Mouse (Mus musculus) kidney, postnatal 0 days (tissue): Measurements from ENCODE around the gene Ercc4. TPM values are rescaled to one million over a fixed set of nuclear protein-coding genes. Genes with fewer than 3 reads are reported as not detected.
A peak's percentile ranks its signal among the peaks of the same experiment; 100 is the strongest.
"Not testable (repeated sequence)": the region's sequence is repeated elsewhere in the genome, so short reads cannot be mapped to it uniquely, and the experiment has no call there.

Experiments
- ATAC-seq: fragments of 200-750 bp; cut with Nextera tagmentation; replicated peaks from 2 replicates; pipeline ENCODE4 v1.8.0; 2017; ENCODE audit warnings: low read depth, moderate number of reproducible peaks, moderate TSS enrichment, moderate library complexity; ENCODE audit not compliant: low FRiP score
- DNase-seq: peaks from one replicate; pipeline ENCODE4 v3.0.0-alpha.2; 2016; ENCODE audit warnings: low spot score
- H3K27ac ChIP-seq: fragments of 300-500 bp; sonication (generic); 2 replicates; pipeline ENCODE4 v1.5.1; 2014; ENCODE audit warnings: mild to moderate bottlenecking
- H3K27me3 ChIP-seq: fragments of 300-500 bp; sonication (generic); 2 replicates; pipeline ENCODE4 v1.6.1; 2014; ENCODE audit warnings: low read length, mixed read lengths; ENCODE audit not compliant: insufficient read depth
- H3K36me3 ChIP-seq: fragments of 300-500 bp; sonication (generic); 2 replicates; pipeline ENCODE4 v1.6.1; 2014; ENCODE audit warnings: low read length, mixed read lengths; ENCODE audit not compliant: insufficient read depth
- H3K4me1 ChIP-seq: fragments of 300-500 bp; sonication (generic); replicated peaks from 2 replicates; pipeline ENCODE4 v1.6.1; 2014; ENCODE audit warnings: antibody characterized with exemption, low read length, mixed read lengths; ENCODE audit not compliant: insufficient read depth
- H3K4me2 ChIP-seq: fragments of 300-500 bp; sonication (generic); 2 replicates; pipeline ENCODE4 v1.6.1; 2014; ENCODE audit warnings: mild to moderate bottlenecking, low read length, moderate library complexity, mixed read lengths
- H3K4me3 ChIP-seq: fragments of 300-500 bp; sonication (generic); replicated peaks from 2 replicates; pipeline ENCODE4 v1.5.1; 2014; ENCODE audit warnings: low read depth, low read length
- H3K9ac ChIP-seq: fragments of 300-500 bp; sonication (generic); 2 replicates; pipeline ENCODE4 v1.6.1; 2014; ENCODE audit warnings: low read depth, low read length
- H3K9me3 ChIP-seq: fragments of 300-500 bp; sonication (generic); replicated peaks from 2 replicates; pipeline ENCODE4 v1.6.1; 2016; ENCODE audit warnings: low read length, inconsistent platforms, mixed read lengths
- CTCF ChIP-seq: IDR thresholded peaks from 2 replicates; pipeline ENCODE4 v1.5.1; 2016; ENCODE audit warnings: antibody characterized with exemption, low read depth, mild to moderate bottlenecking, moderate library complexity
- WGBS: fragments of 180-500 bp; shearing (Covaris S2); extraction: QIAGEN DNeasy Blood & Tissue Kit; methylation state at CpG from one replicate; pipeline ENCODE4 v1.1.7; 2014; 5-methylcytosine and 5-hydroxymethylcytosine counted together
- polyA plus RNA-seq: library from polyadenylated mRNA; unstranded; fragments of >200 nt; fragmentation: Nextera tagmentation; extraction: Ambion mirVana; gene quantifications from 2 replicates; pipeline ENCODE4 v1.2.1, GENCODE M21; 2015

Gene Ercc4
- polyA plus RNA-seq, 1 experiment from 2014 or later: 9.9 TPM

DNA sequence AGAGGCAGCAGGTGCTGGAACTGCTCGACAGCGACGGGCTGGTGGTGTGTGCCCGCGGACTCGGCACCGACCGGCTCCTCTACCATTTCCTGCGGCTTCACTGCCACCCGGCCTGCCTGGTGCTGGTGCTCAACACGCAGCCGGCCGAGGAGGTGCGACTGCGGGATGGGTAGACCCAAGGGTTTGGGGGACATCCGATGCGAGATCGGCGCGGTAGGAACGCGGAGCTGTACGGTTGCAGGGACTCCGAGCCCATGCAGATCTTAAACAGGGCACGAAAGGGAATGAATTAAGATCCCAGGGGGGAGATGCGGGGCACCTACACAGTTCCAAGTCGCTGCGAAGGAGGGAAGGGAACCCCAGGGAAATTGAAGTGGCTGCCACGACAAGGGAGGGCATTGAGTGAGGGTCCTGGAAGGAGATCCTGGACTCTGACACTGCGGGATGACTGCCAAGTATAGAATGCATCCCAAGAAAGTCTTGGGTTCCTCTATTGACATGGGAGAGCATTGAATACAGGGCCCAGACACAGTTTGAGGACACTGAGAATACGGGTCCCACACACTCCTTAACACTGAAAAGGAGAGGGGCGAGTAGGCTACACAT lies 609 bp downstream of the Ercc4 start:
- H3K4me1 ChIP-seq: peaks cover 5% of the 10 kb centered on the region; the same call in 1 of the 2 replicates
- no peaks in the 10 kb centered on the region for H3K27me3 ChIP-seq
- H3K27ac ChIP-seq: peak overlapping the region; percentile 82
- ATAC-seq (peak; percentile 1; the same call in 1 of the 2 replicates), DNase-seq (peak; percentile 18)
- peak overlapping the region; percentile 84 for H3K4me2 ChIP-seq
- peak overlapping the region; percentile 83 for H3K9ac ChIP-seq
- no peaks in the 10 kb centered on the region for H3K9me3 ChIP-seq
- under 1% methylated on average over 32 of the region's 32 CpGs for WGBS
- peak overlapping the region; percentile 57 for H3K4me3 ChIP-seq
- H3K36me3 ChIP-seq: peaks cover 16% of the 10 kb centered on the region; the same call in 1 of the 2 replicates
- TF ChIP-seq CTCF: no peak

DNA sequence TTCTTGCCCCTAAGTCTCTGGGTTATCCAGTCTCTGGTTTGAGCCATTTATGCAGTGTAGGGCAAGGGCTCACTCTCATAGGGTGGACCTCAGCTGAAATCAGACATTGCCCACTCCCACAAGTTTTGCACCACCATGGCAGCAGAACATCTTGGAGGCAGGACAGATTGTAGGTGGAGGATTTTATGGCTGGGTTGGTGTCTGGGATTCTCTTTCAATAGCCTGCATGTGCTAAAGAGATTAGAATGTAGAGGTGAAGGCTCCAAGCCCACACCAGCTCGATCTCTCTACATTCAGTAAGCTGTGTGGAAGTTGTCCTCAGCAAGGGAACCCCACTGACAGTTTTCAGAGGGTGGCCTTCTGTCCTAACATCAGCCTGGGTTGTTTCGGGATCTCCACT lies 5.3 kb downstream of the Ercc4 start:
- TF ChIP-seq CTCF: no peak
- H3K9ac ChIP-seq: no peak overlapping the region
- peaks cover 16% of the 10 kb centered on the region; the same call in 1 of the 2 replicates for H3K36me3 ChIP-seq
- H3K4me1 ChIP-seq: peaks cover 5% of the 10 kb centered on the region; the same call in 1 of the 2 replicates
- no peaks in the 10 kb centered on the region for H3K27me3 ChIP-seq
- DNase-seq: no peak
- no peaks in the 10 kb centered on the region for H3K9me3 ChIP-seq
- H3K27ac ChIP-seq: no peak overlapping the region
- no peak for ATAC-seq
- H3K4me3 ChIP-seq: no peak overlapping the region
- 84% methylated on average over 2 of the region's 2 CpGs for WGBS
- no peak overlapping the region for H3K4me2 ChIP-seq

GRCm38 (mm10) chr16:13115466-13115865 lies 6.0 kb downstream of the Ercc4 start:
- H3K36me3 ChIP-seq: peaks cover 16% of the 10 kb centered on the region; the same call in 1 of the 2 replicates
- ATAC-seq, H3K9ac ChIP-seq, H3K27ac ChIP-seq, DNase-seq, H3K4me2 ChIP-seq, H3K9me3 ChIP-seq, H3K4me3 ChIP-seq, H3K27me3 ChIP-seq, H3K4me1 ChIP-seq: not testable (repeated sequence)
- WGBS: 88% methylated on average over 3 of the region's 3 CpGs

- H3K4me2 ChIP-seq: no peak overlapping the region
- no peaks in the 10 kb centered on the region for H3K27me3 ChIP-seq
- H3K9me3 ChIP-seq: no peaks in the 10 kb centered on the region
- WGBS: 66% methylated on average over 9 of the region's 9 CpGs
- TF ChIP-seq CTCF: peak; percentile 79
- peaks cover 19% of the 10 kb centered on the region; the same call in 1 of the 2 replicates for H3K36me3 ChIP-seq
- no peaks in the 10 kb centered on the region for H3K4me1 ChIP-seq
- DNase-seq (peak; percentile 89), ATAC-seq (peak; percentile 81)
- no peak overlapping the region for H3K9ac ChIP-seq
- no peak overlapping the region for H3K27ac ChIP-seq
- no peak overlapping the region for H3K4me3 ChIP-seq
These were observed 7.9 kb downstream of the Ercc4 start for GRCm38 (mm10) chr16:13117299-13117966.

GRCm38 (mm10) chr16:13117967-13118430 lies 8.5 kb downstream of the Ercc4 start:
- 91% methylated on average over 7 of the region's 7 CpGs for WGBS
- TF ChIP-seq CTCF: no peak
- Histone ChIP-seq H3K4me2 (no peak overlapping the region), H3K9ac (no peak overlapping the region), H3K27ac (no peak overlapping the region), H3K36me3 (peaks cover 25% of the 10 kb centered on the region), H3K9me3 (no peaks in the 10 kb centered on the region), H3K27me3 (no peaks in the 10 kb centered on the region), H3K4me1 (no peaks in the 10 kb centered on the region), H3K4me3 (no peak overlapping the region)
- ATAC-seq (0 out of 2 replicates have a peak, but pooled peaks have one; percentile 17), DNase-seq (no peak)

DNA sequence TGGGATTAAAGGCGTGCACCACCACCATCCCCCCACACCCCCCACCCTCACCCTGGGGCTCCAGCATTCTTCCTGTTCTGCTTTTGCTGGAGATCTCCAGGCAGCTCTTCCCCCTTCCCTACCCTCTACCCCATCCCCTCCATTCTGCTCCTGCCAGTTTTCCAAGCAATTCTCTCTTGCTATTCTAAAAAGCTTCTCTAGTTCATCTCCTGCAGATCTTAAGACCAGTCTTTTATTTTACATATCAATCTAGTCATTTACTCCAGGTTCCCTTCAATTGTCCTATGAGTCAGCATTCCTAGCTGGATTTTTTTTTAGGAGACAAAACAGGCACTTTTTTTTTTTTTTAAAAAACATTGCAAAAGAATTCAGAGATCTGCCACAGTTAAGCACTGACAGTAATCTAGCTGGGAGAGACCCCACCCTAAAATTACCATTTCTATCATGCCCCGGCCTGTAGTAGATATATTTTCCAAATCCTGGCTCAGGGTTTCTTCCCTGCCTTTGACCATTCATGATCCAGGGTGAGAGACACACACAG lies 9.3 kb downstream of the Ercc4 start:
- H3K36me3 ChIP-seq: peaks cover 24% of the 10 kb centered on the region
- no peaks in the 10 kb centered on the region for H3K27me3 ChIP-seq
- ATAC-seq: no peak
- no peaks in the 10 kb centered on the region for H3K4me1 ChIP-seq
- no peak overlapping the region for H3K9ac ChIP-seq
- no peak for DNase-seq
- H3K9me3 ChIP-seq: no peaks in the 10 kb centered on the region
- H3K4me2 ChIP-seq: no peak overlapping the region
- H3K27ac ChIP-seq: no peak overlapping the region
- TF ChIP-seq CTCF: no peak
- H3K4me3 ChIP-seq: no peak overlapping the region
- WGBS: 88% methylated on average over 2 of the region's 2 CpGs
